Mouse (Mus musculus) heart, adult 2 months (tissue): ENCODE data around the gene Ccm2.

Experiments
- CTCF ChIP-seq: fragments of 200-600 bp; IDR thresholded peaks from 2 replicates; pipeline ENCODE4 v1.8.1; 2022; ENCODE audit warnings: antibody characterized with exemption, mild to moderate bottlenecking, moderate library complexity
- EP300 ChIP-seq: fragments of 200-500 bp; IDR thresholded peaks from 2 replicates; pipeline ENCODE4 v1.6.1; 2011; ENCODE audit warnings: low read depth, low read length, control low read depth; ENCODE audit not compliant: insufficient read depth
- POLR2A ChIP-seq: fragments of 200-500 bp; IDR thresholded peaks from 2 replicates; pipeline ENCODE4 v1.6.1; 2011; ENCODE audit warnings: mild to moderate bottlenecking, low read depth, low read length, control low read depth; ENCODE audit not compliant: insufficient read depth

- no peak for TF ChIP-seq EP300
- TF ChIP-seq POLR2A, result no peak
- no peak for TF ChIP-seq CTCF
Observed at GRCm38 (mm10) chr11:6545186-6545856, 1.4 kb upstream of the Ccm2 start.
